ENCODE assay signal across 23 mouse cellular contexts in the genomic region with DNA sequence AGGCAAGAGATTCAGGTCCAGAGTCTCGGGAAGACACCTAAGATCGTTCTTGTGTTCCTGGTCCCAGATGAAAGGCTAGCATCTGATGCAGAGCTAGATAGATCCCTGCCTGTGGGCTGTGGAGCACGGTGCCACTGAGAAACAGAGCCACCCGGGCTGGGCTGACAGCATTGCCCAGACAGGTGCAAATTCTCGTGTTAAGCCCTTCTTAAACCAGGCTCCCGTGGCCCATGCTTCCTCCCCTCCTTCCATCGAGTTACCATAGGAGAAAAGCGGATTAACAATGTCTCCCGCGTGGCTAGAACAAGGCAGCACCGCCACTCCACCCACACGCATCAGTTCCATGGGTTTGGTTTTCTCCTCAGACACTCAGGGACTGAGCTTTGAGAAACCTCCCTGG. TPM values are rescaled to one million over a fixed set of nuclear protein-coding genes. Genes with fewer than 3 reads are reported as not detected.
A peak's percentile ranks its signal among the peaks of the same experiment; 100 is the strongest.
DNase-seq lines count a peak whose midpoint lies in the region; ATAC-seq lines count a peak whose summit lies in the region.
"Had no signal": no experiment of that assay in that cellular context is flagged by ENCODE, and none has a peak within 500 bp of the region (broad histone marks: within the 10 kb centered on the region; RNA-seq: fewer than 3 reads in every experiment).

No protein-coding gene starts in this region.

- no peaks in the 10 kb centered on the region for H3K27me3 ChIP-seq in embryonic facial prominence, embryonic 14.5 days (replicated peaks; ENCODE audit: control insufficient read depth, insufficient read depth, low read length)
- no peaks in the 10 kb centered on the region for H3K27me3 ChIP-seq in embryonic facial prominence, embryonic 10.5 days (replicated peaks; ENCODE audit: low read depth, poor library complexity, severe bottlenecking)
- H3K27me3 ChIP-seq: CH12.LX; embryonic facial prominence, embryonic 12.5 days; embryonic facial prominence, embryonic 15.5 days; forebrain, embryonic 13.5 days; forebrain, embryonic 15.5 days had no signal

- no peaks in the 10 kb centered on the region for H3K36me3 ChIP-seq in embryonic facial prominence, embryonic 14.5 days (ENCODE audit: control insufficient read depth, insufficient read depth, low read length)
- H3K36me3 ChIP-seq in embryonic facial prominence, embryonic 10.5 days (replicated peaks) = no peaks in the 10 kb centered on the region
- H3K36me3 ChIP-seq: embryonic facial prominence, embryonic 12.5 days; embryonic facial prominence, embryonic 15.5 days; forebrain, embryonic 15.5 days had no signal

- H3K9ac ChIP-seq in embryonic facial prominence, embryonic 14.5 days (ENCODE audit: low read depth, low read length) = no peak overlapping the region
- H3K9ac ChIP-seq: embryonic facial prominence, embryonic 12.5 days; embryonic facial prominence, embryonic 15.5 days; forebrain, embryonic 13.5 days; forebrain, embryonic 15.5 days had no signal

- no peaks in the 10 kb centered on the region for H3K4me1 ChIP-seq in embryonic facial prominence, embryonic 14.5 days (ENCODE audit: control insufficient read depth, insufficient read depth, low read length)
- peaks cover 11% of the 10 kb centered on the region; the same call in 1 of the 2 replicates for H3K4me1 ChIP-seq in embryonic facial prominence, embryonic 10.5 days
- H3K4me1 ChIP-seq: forebrain, embryonic 13.5 days; forebrain, embryonic 15.5 days had no signal

- no peak for DNase-seq in embryonic facial prominence, embryonic 14.5 days (ENCODE audit: low spot score)
- no peak for DNase-seq in embryonic facial prominence, embryonic 10.5 days (ENCODE audit: low spot score)
- DNase-seq in retina, adult 2 months (ENCODE audit: low read depth, low spot score) = peak; percentile 81
- no peak for DNase-seq in retina, embryonic 14.5 days (ENCODE audit: low spot score)
- DNase-seq in retina, postnatal 7 days (ENCODE audit: low read depth, low spot score) = peak; percentile 48
- DNase-seq: adrenal gland, adult 2 months; adrenal gland, postnatal 10 days; adrenal gland, postnatal 25 days; B cell, adult 2 months; cerebellum, adult 11 months; cerebellum, adult 18-20 months; cerebellum, adult 8-10 months; cerebellum, adult 9-11 months; cerebellum, postnatal 14 days; cerebellum, postnatal 36 days; embryo, embryonic 11 days had no signal

- H3K4me3 ChIP-seq in embryonic facial prominence, embryonic 14.5 days (ENCODE audit: low read depth, low read length) = no peak overlapping the region
- H3K4me3 ChIP-seq in embryonic facial prominence, embryonic 10.5 days = no peak overlapping the region
- H3K4me3 ChIP-seq: embryonic facial prominence, embryonic 12.5 days; embryonic facial prominence, embryonic 15.5 days; forebrain, embryonic 13.5 days; forebrain, embryonic 15.5 days had no signal

- no peaks in the 10 kb centered on the region for H3K9me3 ChIP-seq in embryonic facial prominence, embryonic 14.5 days (ENCODE audit: control insufficient read depth, low read length)
- no peaks in the 10 kb centered on the region for H3K9me3 ChIP-seq in embryonic facial prominence, embryonic 10.5 days
- H3K9me3 ChIP-seq: embryonic facial prominence, embryonic 12.5 days; embryonic facial prominence, embryonic 15.5 days; forebrain, embryonic 13.5 days; forebrain, embryonic 15.5 days had no signal

- no peak overlapping the region for H3K27ac ChIP-seq in embryonic facial prominence, embryonic 14.5 days (replicated peaks; ENCODE audit: low read depth, low read length)
- no peak overlapping the region for H3K27ac ChIP-seq in embryonic facial prominence, embryonic 10.5 days (replicated peaks)
- H3K27ac ChIP-seq: embryonic facial prominence, embryonic 12.5 days; embryonic facial prominence, embryonic 15.5 days; forebrain, embryonic 13.5 days; forebrain, embryonic 15.5 days had no signal

- 76% methylated on average over 12 of the region's 12 CpGs for WGBS in embryonic facial prominence, embryonic 14.5 days
- 84% methylated on average over 12 of the region's 12 CpGs for WGBS in embryonic facial prominence, embryonic 10.5 days

- peak; percentile 70; the same call in 1 of the 2 replicates for ATAC-seq in embryonic facial prominence, embryonic 14.5 days (ENCODE audit: low read depth)
- no peak for ATAC-seq in erythroblast, adult 5-6 weeks (replicated peaks; ENCODE audit: low FRiP score, poor library complexity, severe bottlenecking)
- ATAC-seq: CD4-positive, CD25-positive, alpha-beta regulatory T cell, adult 4 months; forebrain, embryonic 13.5 days; forebrain, embryonic 15.5 days had no signal

- H3K4me2 ChIP-seq in embryonic facial prominence, embryonic 14.5 days (ENCODE audit: low read depth, low read length) = no peak overlapping the region
- H3K4me2 ChIP-seq: embryonic facial prominence, embryonic 12.5 days; embryonic facial prominence, embryonic 15.5 days; forebrain, embryonic 13.5 days; forebrain, embryonic 15.5 days had no signal

RNA-seq across cellular contexts. Expression of gene Kifc3, which starts 18.4 kb away (rescaled TPM):
- polyA plus RNA-seq in embryonic facial prominence, embryonic 14.5 days (2014; fragmentation: Nextera tagmentation; extraction: Ambion mirVana) = 13.4 and 13.6 TPM in 2 replicates
- polyA plus RNA-seq in embryonic facial prominence, embryonic 10.5 days (2016; fragmentation: Nextera tagmentation; extraction: Ambion mirVana) = 8.4 and 8.7 TPM in 2 replicates
- 0.96 and 1.0 TPM in 2 replicates for total RNA-seq in erythroblast, adult 5-6 weeks (2015; ENCODE audit: low replicate concordance)
- total RNA-seq in erythroblast, adult 5-6 weeks (2017; ENCODE audit: low replicate concordance) = 0.51 and 1.1 TPM in 2 replicates
- polyA plus RNA-seq: CD4-positive, CD25-positive, alpha-beta regulatory T cell, adult 4 months had no signal

Comparison
In these comparisons a context has a peak if more than half of its experiments do, and no peak if none do; other contexts are left out.
1. DNase-seq: peak in retina, adult 2 months (single experiment) and retina, postnatal 7 days (single experiment); none in embryonic facial prominence, embryonic 14.5 days (single experiment), embryonic facial prominence, embryonic 10.5 days (single experiment) and retina, embryonic 14.5 days (single experiment).